Mouse (Mus musculus) layer of hippocampus, postnatal 25 days (tissue): ENCODE data around the gene Epha6. TPM values are rescaled to one million over a fixed set of nuclear protein-coding genes. Genes with fewer than 3 reads are reported as not detected.

Source experiments
- DNase-seq, 2 experiments: peaks; one replicate each; pipeline ENCODE4 v3.0.0; 2022; ENCODE audit warnings: mixed read lengths in 2 of 2, low spot score in 1 of 2; ENCODE audit errors: extremely low spot score in 1 of 2
- total RNA-seq, 2 experiments: library from RNA; stranded (reverse); gene quantifications; 2 replicates each; pipeline ENCODE4 v1.2.3; 2021

The Epha6 gene
- 100 to 1,000 TPM; 164 to 228 TPM for total RNA-seq

DNA sequence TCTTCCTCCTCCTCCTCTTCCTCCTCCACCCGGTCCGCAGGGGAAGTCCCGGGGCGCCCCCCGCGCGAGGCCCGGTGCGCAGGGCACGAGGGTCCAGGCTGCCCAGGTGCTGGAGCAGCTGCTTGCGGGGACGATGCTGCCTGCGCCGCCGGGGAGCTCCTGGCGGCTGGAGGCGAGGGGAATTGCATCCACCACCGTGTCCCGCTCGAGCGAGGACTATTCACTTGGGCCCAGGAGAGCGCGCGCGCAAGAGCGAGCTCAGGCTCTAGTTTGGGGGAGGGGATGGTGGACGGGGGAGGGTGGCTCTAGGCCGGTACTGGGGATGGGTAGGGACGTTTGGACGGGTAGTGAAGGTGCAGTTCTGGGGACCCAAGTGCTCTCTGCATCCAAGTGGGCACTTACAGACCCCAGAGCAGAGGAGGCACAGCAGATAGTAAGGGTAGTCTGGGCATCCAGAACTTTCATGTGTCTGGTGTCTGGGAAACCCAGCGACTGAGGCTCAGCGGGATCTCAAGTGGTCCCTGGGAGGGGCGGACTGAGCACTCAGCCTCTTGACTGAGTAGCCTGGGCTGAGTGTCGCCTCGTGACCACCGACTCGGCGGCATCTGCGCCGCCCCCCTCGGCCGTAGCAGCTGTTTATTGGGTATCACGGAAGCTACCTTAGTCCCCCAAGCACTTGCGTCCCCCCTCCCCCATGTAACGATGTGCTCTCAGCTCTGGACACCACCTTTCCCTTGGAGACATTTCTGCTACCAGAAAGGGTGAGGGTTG, at the start of gene Epha6:
Gene Epha6 (minus strand): TSS at position 471 of the 771 bp plus-strand sequence.
- peak; percentile 42 to 62 for DNase-seq

DNA sequence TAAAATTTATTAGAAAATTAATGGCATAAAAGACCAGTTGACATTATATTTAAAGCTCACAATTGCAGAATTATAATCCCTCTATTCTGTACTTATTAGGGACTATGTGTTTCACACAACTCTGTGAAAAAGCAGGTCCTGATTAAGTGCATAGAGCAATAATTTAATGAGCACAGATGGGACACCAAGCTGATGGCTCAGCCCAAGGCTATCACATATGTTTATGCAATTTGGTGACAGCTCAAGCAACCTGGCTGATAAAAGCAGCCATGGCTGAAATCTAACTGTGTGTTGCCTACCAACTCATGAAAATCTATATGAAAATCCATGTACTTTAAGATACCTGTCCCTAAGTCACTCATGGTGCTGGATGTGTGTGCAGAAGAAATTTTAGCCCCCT, 46.4 kb upstream of the Epha6 start:
- no peak for DNase-seq

DNA sequence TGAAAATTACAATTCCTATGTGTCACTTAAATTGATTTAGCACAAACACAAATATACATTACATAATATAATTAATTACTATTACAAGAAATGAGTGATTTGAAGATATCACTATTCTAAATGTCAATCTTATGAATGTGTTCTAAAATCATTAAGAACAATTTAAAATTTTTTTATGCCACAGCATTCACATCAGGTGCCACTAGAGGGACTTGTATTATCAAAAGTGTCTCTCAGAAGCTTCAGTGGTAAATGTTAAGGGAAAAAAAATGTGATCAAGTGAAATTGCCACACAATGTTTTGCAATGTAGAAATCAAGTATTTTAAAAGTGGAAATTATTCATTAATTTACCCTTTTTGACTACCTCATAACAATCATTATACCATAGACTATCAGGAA, 22.8 kb upstream of the Epha6 start:
- DNase-seq: no peak

DNA sequence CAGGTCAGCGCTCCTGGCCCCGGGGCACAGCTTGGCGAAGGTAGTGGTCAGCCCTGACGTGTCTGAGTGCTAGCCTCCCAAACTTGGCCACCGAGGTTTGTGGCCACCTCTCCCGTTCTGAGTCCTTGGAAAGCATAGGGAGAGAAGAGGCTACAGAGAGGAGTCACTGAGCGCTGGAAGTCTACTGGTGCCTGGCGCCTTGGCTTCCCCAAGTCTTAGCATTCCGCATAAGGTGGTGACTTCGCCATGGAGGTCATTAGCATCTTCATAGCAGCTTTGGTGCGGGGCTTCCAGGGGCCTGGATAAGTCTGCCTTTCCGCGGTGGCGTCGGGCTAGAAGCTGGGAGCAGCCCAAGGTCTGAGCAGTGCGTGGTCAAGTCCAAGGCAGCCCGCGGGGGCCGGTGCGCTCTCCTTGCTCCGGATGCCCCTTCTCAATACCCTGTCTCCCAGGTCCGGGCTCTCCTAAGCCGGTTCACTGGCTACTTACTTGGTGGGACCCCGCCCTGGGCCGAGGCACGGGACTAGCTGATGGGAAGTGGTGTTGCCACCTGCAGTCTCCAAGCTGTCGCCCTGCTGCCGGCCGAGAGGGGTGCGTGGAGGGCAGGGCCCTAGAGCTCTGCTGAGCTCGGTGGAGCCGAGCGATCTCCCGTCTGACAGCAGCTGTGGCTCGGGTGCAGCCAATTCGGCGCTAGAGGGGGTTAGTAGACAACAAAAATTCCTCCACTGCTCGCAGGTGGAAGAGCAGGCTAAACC, 677 bp upstream of the Epha6 start:
- DNase-seq: peak; percentile 54 to 73

DNA sequence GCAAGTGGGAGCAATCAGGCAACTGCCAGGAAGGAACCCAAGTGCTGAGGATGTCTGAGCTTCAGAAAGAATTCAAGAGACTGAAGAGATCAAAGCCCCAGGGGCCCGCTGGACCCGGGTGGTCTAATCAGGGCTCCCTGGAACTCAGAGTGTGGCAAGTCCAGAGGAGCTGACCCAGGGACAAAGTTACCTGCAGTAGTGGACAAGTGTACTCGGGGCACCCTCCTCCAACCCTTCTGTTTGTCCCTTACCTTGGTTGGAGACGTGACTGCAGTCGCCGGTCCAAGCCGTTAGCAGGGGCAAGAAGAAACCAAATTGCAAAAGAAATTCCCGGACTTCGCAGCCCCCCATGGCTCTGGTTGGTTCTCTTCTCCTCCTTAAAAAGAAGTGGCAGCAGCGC, 718 bp downstream of the Epha6 start:
- peak; percentile 15 to 26 for DNase-seq

DNA sequence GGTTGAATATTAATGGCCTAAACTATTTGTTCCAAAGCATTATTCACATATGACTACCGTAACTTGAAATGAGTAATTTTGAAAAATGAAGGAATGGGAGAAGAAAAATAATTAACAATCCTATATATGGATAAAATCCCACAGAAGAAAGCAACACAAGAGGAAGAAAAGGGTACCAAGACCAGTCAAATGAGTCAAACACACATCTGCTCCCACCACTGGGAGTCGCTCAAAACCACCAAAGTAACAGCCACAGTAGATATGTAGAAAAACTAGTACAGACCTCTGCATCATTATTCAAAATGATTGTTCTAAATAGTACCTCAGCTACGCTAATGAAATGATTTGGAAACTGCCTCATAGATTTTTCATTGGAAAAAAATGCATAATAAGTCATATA, 20.0 kb downstream of the Epha6 start:
- no peak for DNase-seq

DNA sequence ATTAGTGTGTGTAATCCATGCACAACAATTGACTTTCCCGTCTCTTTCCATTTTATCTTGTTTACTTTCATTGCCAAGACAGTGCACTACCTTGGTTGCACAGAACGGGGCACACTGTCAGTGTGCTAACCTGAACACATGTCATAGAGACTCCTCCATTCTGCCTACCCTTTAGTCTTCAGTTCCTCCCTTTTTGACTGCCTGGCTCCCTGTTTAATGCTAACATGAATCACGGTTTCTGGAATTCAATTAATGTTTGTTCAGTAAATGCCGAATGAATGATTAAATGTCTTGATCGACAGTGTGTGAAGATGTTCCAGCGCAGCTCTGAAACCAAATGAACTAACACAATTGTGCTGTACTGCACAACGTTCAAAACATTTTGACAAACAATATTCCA, 20.6 kb downstream of the Epha6 start:
- no peak for DNase-seq

DNA sequence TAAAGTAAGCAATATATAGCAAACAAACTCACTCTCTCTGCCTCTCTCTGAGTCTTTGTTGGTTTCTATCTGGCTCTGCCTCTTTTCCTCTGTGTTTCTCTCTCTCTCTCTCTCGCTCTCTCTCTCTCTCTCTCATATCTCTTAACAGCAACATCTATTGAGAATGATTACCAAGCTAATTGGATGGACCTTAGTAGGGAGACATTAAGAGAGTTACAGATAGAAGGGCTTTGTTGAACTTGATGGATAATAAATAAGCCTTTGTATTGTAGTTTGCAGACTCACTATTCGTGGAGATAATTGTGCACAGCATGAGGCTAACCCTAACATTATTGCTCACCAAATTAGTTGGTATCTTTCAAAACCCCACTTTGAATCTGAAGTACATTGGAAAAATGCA, 34.8 kb downstream of the Epha6 start:
- no peak for DNase-seq

DNA sequence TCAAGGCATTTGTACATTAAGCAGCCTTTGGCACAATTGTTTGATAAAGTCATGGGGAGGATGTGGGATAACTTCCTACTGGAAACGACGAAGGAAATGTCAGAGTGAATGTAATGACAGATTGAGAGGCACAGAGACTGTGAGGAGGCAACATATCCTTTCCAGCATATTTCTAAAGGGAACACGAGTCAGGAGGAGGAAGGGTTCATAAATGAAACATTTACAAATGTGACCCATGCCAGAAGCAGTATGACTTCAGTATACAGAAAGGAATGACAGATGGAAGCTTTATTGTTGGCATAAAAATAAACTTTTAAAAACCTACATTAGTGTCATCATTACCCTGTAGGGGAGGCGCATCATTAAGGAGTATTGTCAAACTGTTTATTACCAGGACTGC, 60.9 kb downstream of the Epha6 start:
- DNase-seq: no peak

DNA sequence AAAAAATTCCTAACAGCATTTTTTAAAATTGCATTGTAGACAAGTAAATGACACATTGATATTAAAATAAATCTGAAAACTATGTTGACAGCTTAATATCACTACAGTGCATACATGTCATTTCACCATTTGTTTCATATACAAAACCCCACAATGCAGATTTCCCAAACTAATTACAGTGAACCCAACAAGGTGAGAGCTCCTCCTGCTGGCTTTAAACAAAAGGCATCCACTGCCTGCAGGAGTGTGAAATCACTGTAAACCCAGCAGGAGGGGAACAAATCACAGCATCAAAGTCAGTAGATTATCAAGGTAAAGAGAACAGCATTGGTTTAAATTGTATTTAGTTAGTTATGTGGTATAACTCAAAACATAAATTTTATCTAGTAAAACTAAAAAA, 67.1 kb downstream of the Epha6 start:
- no peak for DNase-seq

DNA sequence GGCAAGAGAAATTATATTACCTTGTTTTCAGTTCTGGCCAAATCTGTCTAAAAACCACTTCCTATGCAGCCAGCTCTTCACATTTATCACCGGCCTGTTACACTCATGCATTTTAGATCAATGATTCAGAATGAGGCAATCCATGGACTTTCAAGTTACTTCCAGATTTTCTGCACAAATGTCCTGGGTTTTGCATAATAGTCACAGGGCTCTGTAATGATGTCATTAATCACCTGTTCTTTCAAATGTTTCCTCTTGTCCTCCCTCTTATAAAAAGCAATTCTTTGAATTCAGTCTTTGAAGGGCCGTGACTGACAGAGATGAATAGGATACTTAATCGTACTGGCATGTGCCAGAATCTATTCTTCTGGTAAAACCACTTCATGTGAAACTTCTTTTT, 95.6 kb downstream of the Epha6 start:
- no peak for DNase-seq

DNA sequence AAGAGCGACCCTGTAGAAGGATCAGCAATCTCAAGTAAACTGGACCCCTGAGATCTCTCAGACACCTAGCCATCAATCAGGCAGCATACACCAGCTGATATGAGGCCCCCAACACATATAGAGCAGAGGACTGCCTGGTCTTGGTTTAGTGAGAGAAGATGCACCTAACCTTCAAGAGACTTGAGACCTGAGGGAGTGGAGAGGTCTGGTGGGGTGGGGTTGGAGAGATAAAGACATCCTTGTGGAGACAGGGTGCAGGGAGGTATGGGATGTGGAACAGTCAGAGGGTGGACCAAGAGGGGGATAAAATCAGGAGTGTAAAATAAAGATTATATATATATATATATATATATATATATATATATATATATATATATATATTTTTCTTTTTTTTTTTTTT, 105.8 kb downstream of the Epha6 start:
- no peak for DNase-seq

DNA sequence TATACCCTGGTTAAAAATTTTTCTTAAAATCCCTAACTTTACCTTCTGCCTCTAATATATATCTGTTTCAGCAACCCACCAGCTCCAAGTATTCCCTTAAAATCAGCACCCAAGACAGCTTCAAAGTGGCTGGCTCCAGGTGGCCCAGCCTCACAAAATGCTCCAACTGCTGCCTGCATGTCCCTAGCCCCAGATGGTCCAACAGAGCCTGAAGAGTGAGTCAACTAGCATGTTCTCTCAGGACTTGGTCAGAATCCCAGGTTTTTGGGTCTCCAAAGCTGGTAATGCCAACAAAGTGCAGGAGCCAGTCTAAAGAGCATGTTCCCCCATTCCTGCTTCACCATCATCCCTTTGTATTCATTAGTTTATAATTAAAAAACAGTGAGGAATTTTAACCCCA, 129.6 kb downstream of the Epha6 start:
- no peak for DNase-seq

DNA sequence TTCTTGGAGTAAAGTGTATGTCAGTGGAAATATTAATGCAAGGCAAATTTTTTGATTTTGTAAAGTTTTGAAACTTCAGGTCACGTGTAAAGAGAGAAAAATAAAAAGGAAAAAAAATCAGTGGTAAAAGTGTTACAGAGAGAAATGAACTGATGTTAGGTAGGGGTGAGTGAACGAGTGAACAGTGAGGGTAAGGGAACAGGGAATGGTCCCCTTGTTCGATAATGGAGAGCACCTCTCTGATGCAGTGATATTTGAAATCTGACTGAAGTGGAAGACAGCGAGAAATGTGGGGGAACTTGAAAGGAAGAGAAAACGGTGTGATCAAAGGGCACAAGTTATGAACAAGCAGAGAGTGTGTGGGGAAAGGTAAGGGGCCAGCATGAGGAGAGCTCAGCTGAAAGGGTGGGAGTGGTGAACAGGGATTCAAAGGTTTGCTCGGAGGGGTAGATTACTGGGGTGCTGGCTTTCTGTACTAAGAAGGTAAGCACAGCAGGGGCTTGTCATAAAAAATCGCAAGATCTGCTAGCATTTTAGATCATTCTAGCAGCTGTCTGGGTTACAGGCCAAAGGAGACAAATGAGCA, 137.0 kb downstream of the Epha6 start:
- DNase-seq: no peak

DNA sequence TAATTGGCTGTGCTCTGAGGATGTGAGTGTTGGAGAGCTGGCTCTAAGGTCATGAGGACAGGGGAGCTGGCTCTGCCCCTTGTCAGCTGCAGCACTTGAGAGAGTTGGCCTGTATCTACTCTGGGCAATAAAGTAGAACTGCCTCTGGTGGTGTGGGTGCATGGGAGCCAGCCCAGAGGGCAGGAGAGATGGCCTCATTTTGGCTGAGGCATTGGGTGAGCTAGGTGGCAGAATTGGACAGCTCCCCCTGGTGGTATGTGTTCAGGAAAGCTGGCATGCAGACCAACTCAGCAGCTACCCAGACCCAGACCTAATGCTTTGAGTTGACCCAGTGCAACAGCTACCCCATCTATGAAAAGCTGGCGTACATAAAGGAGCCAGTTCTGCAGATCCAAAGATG, 170.0 kb downstream of the Epha6 start:
- no peak for DNase-seq

DNA sequence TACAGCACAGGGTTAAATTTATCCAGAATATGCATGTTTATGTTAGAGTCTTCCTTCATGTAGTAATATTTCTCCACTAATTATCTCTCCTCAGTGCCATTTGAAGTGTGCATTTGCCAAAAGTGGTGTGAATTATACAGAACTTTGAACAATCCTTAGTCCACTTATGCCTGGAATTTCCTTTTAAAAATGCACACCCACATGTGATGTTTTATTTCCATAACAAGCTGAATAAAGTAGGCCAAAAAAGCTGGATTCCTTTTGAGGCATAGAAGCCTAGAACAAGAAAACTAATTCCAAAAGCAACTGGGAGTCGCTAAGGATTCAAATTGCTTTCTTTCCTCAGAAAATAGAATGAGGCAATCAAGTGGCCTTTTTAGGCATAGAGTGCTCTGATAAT, 171.1 kb downstream of the Epha6 start:
- no peak for DNase-seq

DNA sequence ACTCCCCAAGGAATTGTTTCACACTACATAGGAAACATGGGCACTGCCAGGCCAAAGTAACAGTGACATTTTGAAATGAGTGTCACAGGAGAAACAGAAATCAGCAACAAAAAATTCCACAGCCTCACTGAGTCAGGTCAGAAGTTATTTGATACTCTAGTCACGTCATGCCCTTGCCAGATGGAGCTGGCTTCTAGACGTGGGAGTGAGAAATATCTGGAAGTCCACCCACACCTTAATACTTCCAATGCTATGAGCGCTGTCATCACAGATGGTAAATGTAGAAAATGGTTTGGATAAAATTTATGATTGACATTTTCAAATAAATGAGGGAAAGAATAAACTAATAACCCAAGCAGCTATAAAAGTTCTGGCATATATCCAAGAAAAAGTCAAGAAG, 210.0 kb downstream of the Epha6 start:
- DNase-seq: peak; percentile 29 to 34

DNA sequence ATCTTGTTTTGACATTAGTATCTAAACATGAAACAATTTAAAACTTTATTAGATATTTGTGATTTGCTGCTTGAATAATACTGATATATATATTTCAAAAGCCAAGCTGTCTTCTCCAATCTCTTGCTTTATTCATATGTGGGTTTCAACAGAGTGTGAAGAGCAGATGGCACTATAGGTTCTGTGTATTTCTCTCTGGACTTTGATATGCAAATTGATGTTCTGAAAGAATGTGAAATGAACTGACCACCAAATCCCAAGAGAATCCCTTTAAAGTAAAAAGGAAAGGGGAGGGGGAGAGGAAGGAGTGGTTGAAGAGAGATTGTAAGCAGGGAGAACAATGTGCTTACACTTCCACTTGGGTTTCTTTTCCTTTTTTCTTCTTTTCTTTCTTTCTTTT, 212.4 kb downstream of the Epha6 start:
- DNase-seq: no peak

DNA sequence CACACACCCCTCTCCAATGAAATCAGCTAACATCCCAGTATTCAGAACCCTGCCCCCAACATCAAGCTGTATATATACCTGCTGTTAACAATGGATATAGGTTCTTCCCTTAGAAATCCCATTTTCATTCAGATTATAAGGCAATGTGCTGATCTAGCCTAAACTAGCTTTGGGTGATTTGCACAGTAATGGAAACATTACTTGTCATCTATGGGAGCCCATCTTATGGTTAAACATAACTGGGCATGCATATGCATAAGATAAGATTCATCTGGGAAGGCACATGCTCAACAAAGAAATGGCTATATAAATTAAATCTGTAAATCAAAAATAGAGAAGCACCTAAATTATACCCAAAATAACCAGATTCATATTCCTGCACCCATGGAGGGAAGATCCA, 230.2 kb downstream of the Epha6 start:
- no peak for DNase-seq

DNA sequence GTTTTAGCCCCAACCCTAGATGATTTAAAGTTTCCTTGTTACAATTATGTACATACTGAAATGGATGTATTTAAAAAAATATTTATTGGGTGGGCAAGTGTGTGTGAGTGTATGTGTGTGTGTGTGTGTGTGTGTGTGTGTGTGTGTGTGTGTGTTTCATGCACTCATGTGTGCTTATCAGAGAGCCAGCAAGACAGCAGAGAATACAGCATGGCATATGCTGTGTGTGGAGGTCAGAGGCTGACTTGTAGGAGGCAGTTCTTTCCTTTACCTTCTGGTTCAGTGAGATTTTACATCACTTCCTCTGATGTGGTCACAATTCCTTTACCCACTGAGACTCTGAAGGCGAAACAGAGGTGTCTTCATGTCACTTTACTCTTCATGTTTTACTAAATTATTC, 321.4 kb downstream of the Epha6 start:
- no peak for DNase-seq

DNA sequence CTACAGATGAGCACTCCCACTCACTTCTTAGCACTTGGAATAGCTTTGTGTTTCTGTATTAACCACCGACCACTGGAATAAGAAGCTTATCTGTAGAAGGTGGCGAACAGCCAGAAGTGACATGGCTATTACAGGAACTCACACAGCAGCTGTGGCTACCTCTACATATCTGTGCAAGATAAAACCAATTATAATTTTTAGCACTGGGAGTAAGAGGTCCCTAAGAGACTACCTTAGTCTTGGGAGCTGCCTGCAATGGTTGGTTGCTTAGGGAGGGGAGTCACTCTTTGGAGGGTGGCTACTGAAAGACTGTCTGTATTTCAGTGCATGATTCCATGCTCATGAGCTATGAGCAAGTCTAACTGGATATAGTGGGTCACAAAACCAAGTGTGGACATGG, 331.2 kb downstream of the Epha6 start:
- no peak for DNase-seq
